Mouse (Mus musculus) adrenal gland, postnatal 25 days (tissue): ENCODE measurements around the gene Nxpe4. TPM values are rescaled to one million over a fixed set of nuclear protein-coding genes. Genes with fewer than 3 reads are reported as not detected.

Source experiments
- DNase-seq: peaks from one replicate; pipeline ENCODE4 v3.0.0; 2021; ENCODE audit warnings: mixed read lengths
- total RNA-seq: library from RNA; stranded (reverse); gene quantifications from 2 replicates; pipeline ENCODE4 v1.2.3, GENCODE M21; 2021

Gene Nxpe4
- total RNA-seq, 1 experiment from 2014 or later = 5.9 TPM

DNA sequence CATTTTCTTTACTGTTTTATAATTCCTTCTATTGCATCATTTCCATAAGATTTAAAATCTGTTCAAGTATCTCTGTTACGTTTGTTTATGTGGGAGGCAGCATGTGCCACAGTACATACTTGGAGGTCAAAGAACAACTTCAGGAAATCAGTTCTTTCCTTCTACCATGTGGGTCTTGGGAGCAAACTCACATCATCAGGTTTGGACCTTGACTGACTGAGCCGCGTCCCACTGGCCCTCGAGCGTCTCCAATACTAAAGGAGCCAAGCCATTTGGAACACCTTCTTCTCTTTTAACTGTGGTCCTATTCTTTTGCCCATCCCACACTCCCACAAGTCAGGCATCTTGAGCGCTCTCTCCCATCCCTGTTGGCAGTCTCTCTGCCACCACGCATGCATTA, 167.8 kb downstream of the Nxpe4 start:
- DNase-seq = no peak

GRCm38 (mm10) chr9:48338783-48339455, 177.1 kb downstream of the Nxpe4 start:
- no peak for DNase-seq

DNA sequence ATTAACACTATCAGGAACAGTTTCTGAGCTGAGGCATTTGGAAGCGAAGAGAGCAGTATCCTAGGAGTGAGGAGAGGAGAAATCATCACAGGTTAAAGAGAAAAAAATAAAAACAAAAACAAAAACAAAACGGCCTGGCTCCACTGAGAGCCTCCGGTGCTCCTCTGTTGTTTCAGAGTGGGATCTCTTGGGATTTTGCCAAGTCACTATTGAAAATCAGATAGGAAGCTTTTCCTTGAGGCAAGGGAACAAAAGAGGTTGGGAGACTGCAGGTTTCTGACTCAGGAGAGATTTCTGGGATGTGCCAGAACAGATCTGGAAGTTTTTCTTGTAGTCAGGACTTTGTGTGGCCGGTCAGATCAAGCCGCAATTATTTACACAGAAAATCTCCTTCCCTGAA, 177.7 kb downstream of the Nxpe4 start:
- no peak for DNase-seq

- DNase-seq = no peak
Observed at GRCm38 (mm10) chr9:48340708-48341380, 179.0 kb downstream of the Nxpe4 start.

GRCm38 (mm10) chr9:48345456-48345855, 183.6 kb downstream of the Nxpe4 start:
- no peak for DNase-seq

DNA sequence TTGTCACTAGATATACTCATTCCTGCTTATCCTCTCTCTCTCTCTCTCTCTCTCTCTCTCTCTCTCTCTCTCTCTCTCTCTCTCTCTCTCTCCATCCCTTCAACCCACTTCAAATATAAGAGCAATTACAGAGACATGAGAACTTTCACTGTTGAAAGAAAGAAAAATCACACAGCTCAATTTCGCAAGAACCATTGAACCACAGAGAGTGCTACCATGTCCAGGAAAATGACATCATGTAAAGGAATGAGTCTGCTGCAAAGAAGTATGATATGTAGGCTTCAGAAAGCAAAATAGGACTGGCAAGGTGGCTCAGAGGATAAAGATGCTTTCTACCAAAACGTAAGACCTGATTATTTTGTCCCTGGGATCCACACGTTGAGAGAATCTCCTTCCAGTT, 184.0 kb downstream of the Nxpe4 start:
- DNase-seq = no peak

DNA sequence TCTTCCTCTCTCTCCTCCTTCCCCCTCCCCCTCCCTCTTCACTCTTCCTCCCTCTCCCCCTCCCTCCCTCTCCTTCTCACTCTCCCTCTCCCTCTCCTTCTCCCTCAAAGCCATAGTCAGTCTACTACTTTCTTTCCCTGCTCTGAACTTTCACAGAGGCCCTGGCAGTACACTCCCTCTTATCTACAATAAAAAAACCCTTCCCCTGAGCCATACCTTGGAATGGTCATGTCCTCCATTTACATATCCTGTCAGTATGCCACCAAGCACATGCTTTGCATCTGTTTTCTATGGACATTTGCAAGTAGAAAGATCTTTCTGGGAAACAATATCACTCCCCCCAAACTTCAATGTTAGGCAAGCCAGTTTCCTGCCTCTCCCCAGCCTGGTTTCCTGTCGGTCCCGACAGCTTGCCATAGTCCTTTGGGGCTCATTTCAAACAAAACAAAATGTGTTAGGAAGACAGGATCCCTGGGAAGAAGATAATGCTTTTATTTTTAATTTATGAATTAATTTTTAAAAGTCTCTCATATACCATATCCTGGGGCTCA, 191.4 kb downstream of the Nxpe4 start, which contains the start of gene Nxpe2:
Nxpe2 (minus strand) TSS at position 307 of the 551 bp plus-strand sequence.
- DNase-seq = no peak

GRCm38 (mm10) chr9:48354122-48354521, 192.3 kb downstream of the Nxpe4 start:
- no peak for DNase-seq

GRCm38 (mm10) chr9:48354793-48355192, 193.0 kb downstream of the Nxpe4 start:
- DNase-seq = peak; percentile 75

DNA sequence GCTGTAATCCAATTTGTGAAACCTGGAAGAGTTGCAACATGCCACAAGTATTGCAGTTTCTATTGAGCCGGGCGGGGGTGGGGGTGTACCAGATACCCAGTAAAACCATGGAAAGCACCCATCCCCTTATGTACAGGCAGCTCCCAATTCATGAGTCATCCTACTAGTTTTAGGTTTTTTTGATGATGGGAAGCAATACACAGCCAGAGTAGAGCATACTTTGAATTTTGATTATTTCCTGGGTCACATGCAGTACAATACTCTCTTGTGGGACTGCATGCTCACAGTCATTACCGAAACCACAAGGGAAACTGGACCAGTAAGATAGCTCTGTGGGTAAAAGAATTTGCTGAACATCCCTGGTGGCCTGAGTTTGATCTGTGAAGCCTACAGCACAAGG, 195.3 kb downstream of the Nxpe4 start:
- no peak for DNase-seq

DNA sequence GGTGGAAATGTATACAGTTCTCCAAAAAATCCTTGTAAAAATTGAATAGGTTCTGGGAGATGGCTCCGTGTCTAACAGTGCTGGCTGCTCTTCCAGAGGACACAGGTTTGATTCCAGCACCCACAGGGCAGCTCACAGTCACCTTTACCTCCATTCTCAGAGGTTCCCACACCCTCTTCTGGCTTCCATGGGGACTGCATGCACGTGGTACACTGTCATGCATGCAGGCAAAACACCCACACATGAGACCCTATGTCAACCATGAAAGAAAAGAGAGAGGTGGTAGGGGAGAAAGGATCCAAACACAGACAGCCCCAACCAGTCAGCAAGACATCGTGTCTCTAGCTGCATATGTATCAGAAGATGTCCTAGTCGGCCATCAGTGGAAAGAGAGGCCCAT, 199.0 kb downstream of the Nxpe4 start:
- DNase-seq = no peak

GRCm38 (mm10) chr9:48361815-48362631, 200.2 kb downstream of the Nxpe4 start:
- DNase-seq = no peak

- DNase-seq = no peak
Observed at GRCm38 (mm10) chr9:48362743-48363142, 200.9 kb downstream of the Nxpe4 start.

GRCm38 (mm10) chr9:48373232-48373878, 211.5 kb downstream of the Nxpe4 start:
- no peak for DNase-seq

GRCm38 (mm10) chr9:48374357-48374756, 212.5 kb downstream of the Nxpe4 start:
- DNase-seq = no peak

- DNase-seq = no peak
Observed at GRCm38 (mm10) chr9:48388451-48388850, 226.6 kb downstream of the Nxpe4 start.

GRCm38 (mm10) chr9:48389983-48390382, 228.2 kb downstream of the Nxpe4 start:
- DNase-seq = no peak

- DNase-seq = no peak
Observed at GRCm38 (mm10) chr9:48403590-48404209, 241.9 kb downstream of the Nxpe4 start.

GRCm38 (mm10) chr9:48404687-48405086, 242.9 kb downstream of the Nxpe4 start:
- no peak for DNase-seq

DNA sequence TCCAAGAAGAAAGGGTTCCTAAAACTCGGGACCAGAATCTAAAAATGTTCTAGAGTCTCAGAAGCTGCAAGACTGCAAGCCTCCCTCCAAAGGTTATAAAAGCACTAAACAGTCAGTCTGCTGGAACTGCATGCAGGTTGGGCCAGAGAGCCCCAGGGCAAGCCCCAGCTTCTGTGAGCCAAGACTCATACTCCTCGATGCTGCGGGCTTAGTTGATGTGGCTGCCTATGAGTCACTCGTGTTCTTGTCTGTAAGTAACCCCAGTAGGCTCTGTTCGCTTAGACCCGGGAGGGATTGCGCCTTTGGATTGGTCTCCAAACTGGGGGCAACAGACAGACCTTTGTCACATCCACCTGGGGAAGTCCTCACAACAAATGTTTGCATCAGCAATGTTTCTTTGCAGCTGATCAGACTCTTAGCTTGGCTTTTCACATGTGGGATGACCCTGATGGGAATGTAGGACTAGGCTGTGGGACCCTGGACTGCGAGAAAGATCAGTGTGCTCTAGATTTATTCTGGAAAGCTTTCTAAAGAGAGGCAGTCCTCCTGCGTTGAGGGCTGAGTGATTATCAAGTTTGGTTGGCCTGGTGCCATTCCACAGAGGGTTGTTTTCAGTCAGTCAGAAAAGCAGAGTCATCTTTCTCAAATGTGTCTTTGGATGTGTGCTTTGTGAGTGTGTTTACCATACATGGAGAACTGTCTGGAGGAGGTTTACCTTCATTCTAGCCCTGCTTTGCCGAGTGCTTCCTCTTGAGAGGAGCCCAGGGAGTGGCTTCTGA, 245.9 kb downstream of the Nxpe4 start:
- DNase-seq = peak; percentile 3
